Mouse (Mus musculus) limb, embryonic 14.5 days (tissue): Measurements from ENCODE around the gene Syt12. TPM values are rescaled to one million over a fixed set of nuclear protein-coding genes. Genes with fewer than 3 reads are reported as not detected.
A peak's percentile ranks its signal among the peaks of the same experiment; 100 is the strongest.

Experiments used
- ATAC-seq: fragments of 200-750 bp; cut with Nextera tagmentation; 2 replicates; pipeline ENCODE4 v1.8.0; 2017; ENCODE audit warnings: low read depth, moderate number of reproducible peaks, moderate TSS enrichment; ENCODE audit not compliant: low FRiP score
- DNase-seq: peaks from one replicate; pipeline ENCODE4 v3.0.0-alpha.2; 2015; ENCODE audit warnings: low spot score
- H3K27ac ChIP-seq: fragments of 300-500 bp; sonication (generic); replicated peaks from 2 replicates; pipeline ENCODE4 v1.5.1; 2014; ENCODE audit warnings: low read depth, mild to moderate bottlenecking, low read length, moderate library complexity, mixed read lengths
- H3K27me3 ChIP-seq: fragments of 300-500 bp; sonication (generic); 2 replicates; pipeline ENCODE4 v1.6.1; 2014; ENCODE audit warnings: low read length, mixed read lengths; ENCODE audit not compliant: control insufficient read depth, insufficient read depth
- H3K36me3 ChIP-seq: fragments of 300-500 bp; sonication (generic); 2 replicates; pipeline ENCODE4 v1.6.1; 2014; ENCODE audit warnings: mild to moderate bottlenecking, low read length, moderate library complexity, mixed read lengths; ENCODE audit not compliant: control insufficient read depth, insufficient read depth
- H3K4me1 ChIP-seq: fragments of 300-500 bp; sonication (generic); 2 replicates; pipeline ENCODE4 v1.6.1; 2014; ENCODE audit warnings: antibody characterized with exemption, low read length, mixed read lengths; ENCODE audit not compliant: control insufficient read depth, insufficient read depth
- H3K4me2 ChIP-seq: fragments of 300-500 bp; sonication (generic); replicated peaks from 2 replicates; pipeline ENCODE4 v1.6.1; 2014; ENCODE audit warnings: low read depth, mild to moderate bottlenecking, low read length, moderate library complexity; ENCODE audit not compliant: severe bottlenecking
- H3K4me3 ChIP-seq: fragments of 300-500 bp; sonication (generic); replicated peaks from 2 replicates; pipeline ENCODE4 v1.5.1; 2014; ENCODE audit warnings: low read length
- H3K9ac ChIP-seq: fragments of 300-500 bp; sonication (generic); 2 replicates; pipeline ENCODE4 v1.6.1; 2014; ENCODE audit warnings: mild to moderate bottlenecking, low read depth, low read length, moderate library complexity; ENCODE audit not compliant: severe bottlenecking
- H3K9me3 ChIP-seq: fragments of 300-500 bp; sonication (generic); 2 replicates; pipeline ENCODE4 v1.6.1; 2016; ENCODE audit warnings: low read length; ENCODE audit not compliant: control insufficient read depth
- POLR2A ChIP-seq: fragments of 200-500 bp; IDR thresholded peaks from 2 replicates; pipeline ENCODE4 v1.8.0; 2012; ENCODE audit warnings: inconsistent platforms, mild to moderate bottlenecking, moderate library complexity, borderline replicate concordance; ENCODE audit not compliant: insufficient read depth, insufficient read length; ENCODE audit errors: extremely low read depth
- WGBS: fragments of 180-500 bp; shearing (Covaris S2); extraction: QIAGEN DNeasy Blood & Tissue Kit; methylation state at CpG from one replicate; pipeline ENCODE4 v1.1.7; 2014; 5-methylcytosine and 5-hydroxymethylcytosine counted together
- polyA plus RNA-seq, 2 experiments: library from polyadenylated mRNA; depleted of rRNA in 1 of 2; stranded (reverse) in 1 of 2; unstranded in 1 of 2; fragments of >200 nt; fragmentation: Nextera tagmentation in 1 of 2; extraction: Ambion mirVana in 1 of 2; gene quantifications; 2 replicates each; pipeline versions ENCODE4 v1.2.1 to v1.2.3; 2012 to 2014

The Syt12 gene
- polyA plus RNA-seq, 2 experiments: 0.21 to 0.41 TPM

GRCm38 (mm10) chr19:4482111-4482859, 5.0 kb upstream of the Syt12 start:
- TF ChIP-seq POLR2A: no peak
- DNase-seq (no peak), ATAC-seq (no peak)
- Histone ChIP-seq H3K27me3 (peaks cover 7% of the 10 kb centered on the region; the same call in 1 of the 2 replicates), H3K4me3 (no peak overlapping the region), H3K27ac (no peak overlapping the region), H3K4me2 (no peak overlapping the region), H3K9me3 (no peaks in the 10 kb centered on the region), H3K4me1 (peaks cover under 1% of the 10 kb centered on the region; the same call in 1 of the 2 replicates), H3K9ac (no peak overlapping the region), H3K36me3 (no peaks in the 10 kb centered on the region)
- 88% methylated on average over 3 of the region's 3 CpGs for WGBS

GRCm38 (mm10) chr19:4481326-4481725, 4.1 kb upstream of the Syt12 start:
- H3K9ac ChIP-seq: no peak overlapping the region
- TF ChIP-seq POLR2A: no peak
- DNase-seq (no peak), ATAC-seq (no peak)
- no peak overlapping the region for H3K27ac ChIP-seq
- WGBS: 37% methylated on average over 4 of the region's 4 CpGs
- H3K4me1 ChIP-seq: peaks cover 4% of the 10 kb centered on the region
- H3K27me3 ChIP-seq: peaks cover 17% of the 10 kb centered on the region
- no peak overlapping the region for H3K4me3 ChIP-seq
- no peak overlapping the region for H3K4me2 ChIP-seq
- no peaks in the 10 kb centered on the region for H3K9me3 ChIP-seq
- no peaks in the 10 kb centered on the region for H3K36me3 ChIP-seq

GRCm38 (mm10) chr19:4480041-4480440, 2.8 kb upstream of the Syt12 start:
- no peak for ATAC-seq
- WGBS: 82% methylated on average over 2 of the region's 2 CpGs
- DNase-seq: no peak
- Histone ChIP-seq H3K4me3 (no peak overlapping the region), H3K9me3 (no peaks in the 10 kb centered on the region), H3K4me2 (no peak overlapping the region), H3K9ac (no peak overlapping the region), H3K4me1 (peaks cover 4% of the 10 kb centered on the region), H3K27me3 (peaks cover 30% of the 10 kb centered on the region), H3K27ac (no peak overlapping the region), H3K36me3 (no peaks in the 10 kb centered on the region)
- no peak for TF ChIP-seq POLR2A

- Histone ChIP-seq H3K4me1 (peaks cover 4% of the 10 kb centered on the region), H3K27ac (no peak overlapping the region), H3K4me2 (no peak overlapping the region), H3K9ac (no peak overlapping the region), H3K36me3 (no peaks in the 10 kb centered on the region), H3K9me3 (no peaks in the 10 kb centered on the region), H3K4me3 (no peak overlapping the region), H3K27me3 (peaks cover 39% of the 10 kb centered on the region)
- no peak for ATAC-seq
- TF ChIP-seq POLR2A: no peak
- DNase-seq: no peak
- WGBS: 30% methylated on average over 1 of the region's 1 CpGs
Observed at GRCm38 (mm10) chr19:4478190-4478516, 906 bp upstream of the Syt12 start.

GRCm38 (mm10) chr19:4476601-4477257, 518 bp downstream of the Syt12 start:
- H3K9ac ChIP-seq: peak overlapping the region; percentile 61
- H3K27me3 ChIP-seq: peaks cover 39% of the 10 kb centered on the region
- DNase-seq: peak; percentile 25
- peak overlapping the region; percentile 54 for H3K4me3 ChIP-seq
- H3K4me2 ChIP-seq: peak overlapping the region; percentile 97
- peak; percentile 58; the same call in 1 of the 2 replicates for ATAC-seq
- H3K4me1 ChIP-seq: peaks cover 4% of the 10 kb centered on the region
- WGBS: 1% methylated on average over 24 of the region's 70 CpGs
- TF ChIP-seq POLR2A: no peak
- H3K27ac ChIP-seq: no peak overlapping the region
- no peaks in the 10 kb centered on the region for H3K9me3 ChIP-seq
- no peaks in the 10 kb centered on the region for H3K36me3 ChIP-seq
